Mouse (Mus musculus): ENCODE measurements around the gene Fabp3. TPM values are rescaled to one million over a fixed set of nuclear protein-coding genes. Genes with fewer than 3 reads are reported as not detected.
A peak's percentile ranks its signal among the peaks of the same experiment; 100 is the strongest.

The Fabp3 gene
- polyA plus RNA-seq, 1 experiment from 2014 or later = 16.2 TPM

DNA sequence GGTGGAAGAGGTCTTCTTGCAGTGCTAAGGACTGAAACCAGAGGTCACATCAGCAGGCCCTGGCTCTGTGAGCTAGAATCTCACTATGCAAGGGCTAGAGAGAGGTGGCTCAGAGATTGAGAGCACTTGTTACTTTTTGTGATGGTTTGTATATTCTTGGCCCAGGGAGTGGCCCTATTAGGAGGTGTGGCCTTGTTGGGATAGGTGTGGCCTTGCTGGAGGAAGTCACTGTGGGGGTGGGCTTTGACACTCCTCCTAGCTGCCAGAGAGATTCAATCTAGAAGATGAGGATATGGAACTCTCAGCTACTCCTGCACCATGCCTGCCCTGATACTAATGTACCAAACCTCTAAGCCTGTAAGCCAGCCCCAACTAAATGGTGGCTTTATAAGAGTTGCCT, 49.6 kb downstream of the Fabp3 start:
- Histone ChIP-seq H3K36me3 (replicated peaks) (peaks cover 46% of the 10 kb centered on the region), H3K27me3 (ENCODE audit: poor library complexity, severe bottlenecking) (no peaks in the 10 kb centered on the region), H3K9me3 (no peaks in the 10 kb centered on the region)

DNA sequence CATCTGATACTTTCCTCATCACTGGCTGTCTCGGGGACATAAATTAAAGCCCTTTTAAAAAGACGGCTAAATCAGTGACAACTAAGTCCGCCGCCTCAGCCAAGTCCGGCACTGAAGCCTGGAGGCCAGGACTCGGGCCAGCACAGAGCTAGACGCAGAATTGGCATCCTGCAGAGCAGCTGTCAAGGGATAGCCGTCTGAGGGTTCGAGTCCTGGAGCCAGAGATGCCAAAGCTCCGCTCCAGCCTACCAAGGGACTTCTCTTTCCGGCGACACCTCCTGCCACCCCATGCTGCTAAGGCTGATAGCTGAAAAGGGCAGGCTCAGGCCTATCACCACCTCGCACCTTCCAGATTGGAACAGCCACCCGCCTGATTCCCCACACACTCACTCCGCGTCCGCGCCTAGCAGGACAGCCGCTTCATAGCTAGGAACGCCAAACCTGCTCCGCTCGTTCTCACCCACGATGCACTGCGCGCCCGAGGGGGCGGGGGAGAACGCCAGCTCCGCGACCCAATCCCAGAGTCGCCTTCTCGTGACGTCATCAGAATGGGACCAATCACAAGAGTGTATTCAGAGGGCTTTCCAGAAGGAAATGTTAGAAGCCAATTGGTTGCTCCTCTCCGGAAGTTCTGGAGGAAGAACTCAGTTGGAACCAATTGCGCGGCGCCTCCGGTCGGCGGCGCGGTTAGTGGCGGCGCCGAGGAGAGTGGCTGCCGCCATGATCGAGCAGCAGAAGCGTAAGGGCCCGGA, 51.3 kb downstream of the Fabp3 start, which contains the start of the genes Zcchc17 and Snrnp40:
Gene Zcchc17, minus strand, starts transcription at position 458 of the 752 bp plus-strand sequence.
Gene Snrnp40, plus strand, starts transcription at position 647 of the 752 bp plus-strand sequence.
- Histone ChIP-seq H3K4me3 (peak within 1 kb of the TSS; percentile 99), H3K36me3 (replicated peaks) (peaks cover 48% of the 10 kb centered on the region), H3K9me3 (no peaks in the 10 kb centered on the region), H3K4me1 (peaks cover 26% of the 10 kb centered on the region), H3K27ac (peak within 1 kb of the TSS; percentile 94), H3K27me3 (ENCODE audit: poor library complexity, severe bottlenecking) (no peaks in the 10 kb centered on the region)
- peak; percentile 98 for DNase-seq (ENCODE audit: extremely low spot score, low spot score)
- under 1% methylated on average over 49 of the region's 49 CpGs for WGBS

More for the DNA sequence above, 49.6 kb downstream of the Fabp3 start:
- no peak for DNase-seq (ENCODE audit: extremely low spot score, low spot score)
- Histone ChIP-seq H3K27ac (no peak overlapping the region), H3K4me3 (no peak overlapping the region), H3K4me1 (peaks cover 26% of the 10 kb centered on the region)

DNA sequence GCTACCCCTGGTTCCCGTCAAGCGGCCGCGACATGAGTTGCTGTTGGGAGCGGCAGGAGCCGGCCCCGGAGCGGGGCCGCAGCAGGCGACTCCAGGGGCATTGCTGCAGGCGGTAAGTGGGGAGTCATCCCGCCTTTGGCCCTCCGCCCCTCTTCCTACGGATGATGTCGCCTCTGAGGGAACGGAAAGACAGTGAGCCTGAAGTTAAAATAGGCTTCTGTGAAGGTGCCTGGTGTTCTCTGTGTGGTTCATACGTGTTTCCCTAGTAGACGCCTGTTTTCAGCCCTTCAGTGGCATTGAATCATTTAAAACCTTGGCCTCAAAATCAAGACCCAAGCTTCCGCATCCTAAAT, 51.8 kb downstream of the Fabp3 start:
- Histone ChIP-seq H3K9me3 (no peaks in the 10 kb centered on the region), H3K36me3 (replicated peaks) (peaks cover 52% of the 10 kb centered on the region), H3K27ac (peak overlapping the region; percentile 94), H3K4me3 (peak overlapping the region; percentile 99), H3K4me1 (peaks cover 26% of the 10 kb centered on the region), H3K27me3 (ENCODE audit: poor library complexity, severe bottlenecking) (no peaks in the 10 kb centered on the region)
- WGBS = under 1% methylated on average over 19 of the region's 19 CpGs
- DNase-seq (ENCODE audit: extremely low spot score, low spot score) = no peak

Other genes starting within 250 kb of the Fabp3 start
- gene Pef1, start 206.0 kb upstream of the Fabp3 start, polyA plus RNA-seq (2016; fragmentation: Nextera tagmentation; extraction: Ambion mirVana) = 69.8 and 70.4 TPM in 2 replicates
- gene Hcrtr1, start 169.2 kb upstream of the Fabp3 start, polyA plus RNA-seq (2016; fragmentation: Nextera tagmentation; extraction: Ambion mirVana) = 0.32 and 0.36 TPM in 2 replicates
- gene Tinagl1, start 133.5 kb upstream of the Fabp3 start, polyA plus RNA-seq (2016; fragmentation: Nextera tagmentation; extraction: Ambion mirVana) = 7.2 and 7.6 TPM in 2 replicates
- not detected in 2 replicates for gene Gm853, start 86.2 kb upstream of the Fabp3 start, polyA plus RNA-seq (2016; fragmentation: Nextera tagmentation; extraction: Ambion mirVana)
- 53.3 and 63.2 TPM in 2 replicates for gene Serinc2, start 29.4 kb upstream of the Fabp3 start, polyA plus RNA-seq (2016; fragmentation: Nextera tagmentation; extraction: Ambion mirVana)
- gene Gm10570, start 79 bp downstream of the Fabp3 start, polyA plus RNA-seq (2016; fragmentation: Nextera tagmentation; extraction: Ambion mirVana) = not detected in 2 replicates
- gene Zcchc17, start 51.3 kb downstream of the Fabp3 start, polyA plus RNA-seq (2016; fragmentation: Nextera tagmentation; extraction: Ambion mirVana) = 68.8 and 72.4 TPM in 2 replicates
- 233 and 235 TPM in 2 replicates for gene Snrnp40, start 51.5 kb downstream of the Fabp3 start, polyA plus RNA-seq (2016; fragmentation: Nextera tagmentation; extraction: Ambion mirVana)

Measured in forebrain, embryonic 10.5 days (tissue).